Mouse (Mus musculus) cerebellum, adult 2 months (tissue): ENCODE results near the gene Thop1.

Experiments used
- CTCF ChIP-seq: fragments of 200-500 bp; IDR thresholded peaks from 2 replicates; pipeline ENCODE4 v1.5.1; 2011; ENCODE audit warnings: low read depth, mild to moderate bottlenecking, control low read depth, low read length, moderate library complexity, borderline replicate concordance; ENCODE audit not compliant: insufficient read depth
- POLR2A ChIP-seq: fragments of 200-500 bp; IDR thresholded peaks from 2 replicates; pipeline ENCODE4 v1.6.1; 2011; ENCODE audit warnings: low read length, control low read depth, borderline replicate concordance; ENCODE audit not compliant: insufficient read depth

DNA sequence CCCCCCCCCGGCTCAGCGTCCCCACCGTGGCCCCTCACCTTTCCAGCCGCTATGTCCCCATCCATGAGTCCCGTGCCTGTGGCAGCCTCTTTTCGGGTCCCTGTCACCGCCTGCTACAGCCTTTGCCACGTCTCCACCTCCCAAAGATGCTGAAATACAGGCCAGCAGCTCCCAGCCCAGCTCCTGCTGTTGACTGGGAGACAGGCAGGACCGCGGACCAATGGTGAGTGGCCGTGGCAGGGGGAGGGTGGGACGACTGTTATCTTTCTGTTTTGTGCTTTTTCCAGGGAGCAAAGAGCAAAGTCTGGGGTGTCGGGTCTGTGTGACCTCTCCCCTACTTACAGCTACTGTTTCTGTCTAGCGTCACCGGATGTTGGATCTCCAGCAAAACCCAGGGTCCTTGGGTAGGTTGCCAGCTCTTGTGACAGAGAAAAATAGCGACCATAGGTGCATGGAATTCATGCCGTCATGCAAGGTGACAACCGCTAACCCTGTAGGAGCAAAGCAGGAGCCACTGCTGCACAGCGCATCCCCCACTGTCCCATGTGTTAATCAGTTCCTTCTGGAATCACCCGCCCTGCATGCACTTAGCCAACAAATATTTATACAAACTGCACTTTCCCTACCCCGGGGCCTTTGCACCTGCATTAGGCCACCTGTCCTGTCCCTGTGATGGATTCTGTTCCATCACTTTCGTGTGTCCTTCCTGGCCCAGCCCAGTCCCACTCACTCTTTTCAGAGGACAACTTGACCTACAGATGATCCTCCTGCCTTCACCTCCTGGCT is 22.8 kb downstream of the Thop1 start:
- TF ChIP-seq POLR2A (no peak), CTCF (no peak)
